Mouse (Mus musculus) neural tube, embryonic 13.5 days (tissue): ENCODE results near the gene Rcl1. TPM values are rescaled to one million over a fixed set of nuclear protein-coding genes. Genes with fewer than 3 reads are reported as not detected.

Source experiments
- ATAC-seq: fragments of 200-750 bp; cut with Nextera tagmentation; 2 replicates; pipeline ENCODE4 v1.8.0; 2017; ENCODE audit warnings: low read depth, mild to moderate bottlenecking, moderate TSS enrichment, moderate library complexity
- H3K27ac ChIP-seq: fragments of 300-500 bp; sonication (generic); replicated peaks from 2 replicates; pipeline ENCODE4 v1.5.1; 2015; ENCODE audit warnings: moderate library complexity, mild to moderate bottlenecking, inconsistent platforms
- H3K27me3 ChIP-seq: fragments of 300-500 bp; sonication (generic); 2 replicates; pipeline ENCODE4 v1.6.1; 2015; ENCODE audit warnings: mild to moderate bottlenecking, inconsistent platforms
- H3K36me3 ChIP-seq: fragments of 300-500 bp; sonication (generic); 2 replicates; pipeline ENCODE4 v1.6.1; 2015; ENCODE audit warnings: mild to moderate bottlenecking, inconsistent platforms
- H3K4me1 ChIP-seq: fragments of 300-500 bp; sonication (generic); replicated peaks from 2 replicates; pipeline ENCODE4 v1.6.1; 2015; ENCODE audit warnings: inconsistent platforms
- H3K4me2 ChIP-seq: fragments of 300-500 bp; sonication (generic); 2 replicates; pipeline ENCODE4 v1.6.1; 2015; ENCODE audit warnings: inconsistent platforms, mild to moderate bottlenecking, moderate library complexity
- H3K4me3 ChIP-seq: fragments of 300-500 bp; sonication (generic); 2 replicates; pipeline ENCODE4 v1.5.1; 2015; ENCODE audit warnings: mild to moderate bottlenecking, inconsistent platforms
- H3K9ac ChIP-seq: fragments of 300-500 bp; sonication (generic); 2 replicates; pipeline ENCODE4 v1.6.1; 2015; ENCODE audit warnings: moderate library complexity, mild to moderate bottlenecking, inconsistent platforms
- H3K9me3 ChIP-seq: fragments of 300-500 bp; sonication (generic); 2 replicates; pipeline ENCODE4 v1.6.1; 2016; ENCODE audit warnings: inconsistent platforms
- WGBS: fragments of 180-500 bp; shearing (Covaris S2); methylation state at CpG from one replicate; pipeline ENCODE4 v1.1.7; 2015; 5-methylcytosine and 5-hydroxymethylcytosine counted together
- polyA plus RNA-seq: library from polyadenylated mRNA; unstranded; fragments of >200 nt; fragmentation: Nextera tagmentation; extraction: Ambion mirVana; gene quantifications from 2 replicates; pipeline ENCODE4 v1.2.1, GENCODE M21; 2015

The Rcl1 gene
- 32.8 and 34.6 TPM in 2 replicates for polyA plus RNA-seq

DNA sequence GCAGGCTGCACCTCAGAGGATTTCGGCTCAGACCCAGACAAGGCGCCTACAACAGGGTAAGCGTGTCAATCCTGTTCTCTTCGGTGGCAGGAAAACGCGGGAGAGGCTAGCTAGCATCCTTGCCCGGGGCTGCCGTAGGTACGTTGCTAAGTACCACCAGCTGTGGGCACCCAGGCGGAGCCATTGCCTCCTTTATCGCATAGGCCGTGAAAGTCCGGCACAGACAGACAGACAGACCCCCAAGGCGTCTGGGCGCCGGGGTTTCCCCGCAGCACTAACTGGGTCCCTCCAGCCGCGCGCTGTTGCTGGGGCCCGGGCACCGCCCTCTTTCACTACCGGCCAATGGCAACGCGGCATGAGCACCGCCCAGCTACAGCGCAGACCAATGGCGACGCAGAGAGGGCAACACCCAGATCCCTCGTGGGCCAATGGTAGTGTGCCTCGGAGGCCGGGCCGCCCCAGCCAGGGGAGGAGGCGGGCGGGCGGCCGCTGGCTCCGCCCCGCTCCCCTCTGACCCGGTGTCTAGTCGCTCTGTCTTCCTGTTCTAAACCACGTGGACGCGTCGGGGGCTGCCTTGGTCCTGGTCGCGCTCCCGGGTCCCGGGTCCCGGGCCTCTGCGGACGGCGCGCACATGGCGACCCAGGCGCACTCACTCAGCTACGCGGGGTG, at the start of gene Rcl1:
Gene Rcl1 (plus strand): TSS at position 502 of the 669 bp plus-strand sequence.
- 0% methylated on average over 58 of the region's 58 CpGs for WGBS

GRCm38 (mm10) chr19:29052786-29053185, 48.4 kb upstream of the Rcl1 start:
- WGBS, result 91% methylated on average over 12 of the region's 12 CpGs
- Histone ChIP-seq H3K27ac (no peak overlapping the region), H3K9me3 (no peaks in the 10 kb centered on the region), H3K27me3 (no peaks in the 10 kb centered on the region), H3K36me3 (no peaks in the 10 kb centered on the region), H3K4me1 (no peaks in the 10 kb centered on the region; the same call in 1 of the 2 replicates), H3K4me2 (no peak overlapping the region), H3K9ac (no peak overlapping the region), H3K4me3 (no peak overlapping the region)
- no peak for ATAC-seq

More for the DNA sequence above, at the start of gene Rcl1:
- peak within 1 kb of the TSS; percentile 91 for H3K4me3 ChIP-seq
- peak within 1 kb of the TSS; percentile 81 for H3K4me2 ChIP-seq
- peak within 1 kb of the TSS; percentile 77 for H3K9ac ChIP-seq
- peaks cover 15% of the 10 kb centered on the region for H3K4me1 ChIP-seq
- H3K27me3 ChIP-seq, result 0 out of 2 replicates have a peak, but pooled peaks cover 5% of the 10 kb centered on the region
- H3K9me3 ChIP-seq, result no peaks in the 10 kb centered on the region
- ATAC-seq, result peak; percentile 100
- H3K36me3 ChIP-seq, result no peaks in the 10 kb centered on the region
- H3K27ac ChIP-seq, result peak within 1 kb of the TSS; percentile 81

- Histone ChIP-seq H3K27me3 (no peaks in the 10 kb centered on the region), H3K36me3 (no peaks in the 10 kb centered on the region), H3K4me2 (no peak overlapping the region), H3K9me3 (no peaks in the 10 kb centered on the region), H3K4me1 (no peaks in the 10 kb centered on the region), H3K27ac (no peak overlapping the region), H3K4me3 (no peak overlapping the region), H3K9ac (no peak overlapping the region)
- WGBS, result 80% methylated on average over 6 of the region's 6 CpGs
- ATAC-seq, result no peak
These were observed 46.6 kb upstream of the Rcl1 start for GRCm38 (mm10) chr19:29054594-29054993.

DNA sequence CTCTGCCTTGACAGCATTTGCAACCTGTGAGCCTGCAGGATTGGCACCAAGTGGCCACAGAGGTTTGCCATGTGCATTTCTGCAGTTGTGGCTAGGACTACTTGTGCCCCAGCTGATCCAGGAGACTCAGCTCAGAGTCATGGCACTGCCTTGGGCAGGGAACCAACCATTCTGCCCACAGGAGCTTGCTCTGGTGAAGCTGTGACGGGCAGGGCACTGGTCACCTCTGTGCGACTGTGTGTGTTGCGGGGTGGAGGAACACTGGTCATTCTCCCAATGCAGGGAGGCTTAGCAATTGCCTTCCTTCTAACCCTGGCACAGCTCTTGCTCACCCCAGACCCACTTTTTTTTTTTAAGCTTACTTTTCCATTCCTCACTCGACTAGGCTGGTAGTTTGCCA, 45.7 kb upstream of the Rcl1 start:
- 93% methylated on average over 4 of the region's 4 CpGs for WGBS

DNA sequence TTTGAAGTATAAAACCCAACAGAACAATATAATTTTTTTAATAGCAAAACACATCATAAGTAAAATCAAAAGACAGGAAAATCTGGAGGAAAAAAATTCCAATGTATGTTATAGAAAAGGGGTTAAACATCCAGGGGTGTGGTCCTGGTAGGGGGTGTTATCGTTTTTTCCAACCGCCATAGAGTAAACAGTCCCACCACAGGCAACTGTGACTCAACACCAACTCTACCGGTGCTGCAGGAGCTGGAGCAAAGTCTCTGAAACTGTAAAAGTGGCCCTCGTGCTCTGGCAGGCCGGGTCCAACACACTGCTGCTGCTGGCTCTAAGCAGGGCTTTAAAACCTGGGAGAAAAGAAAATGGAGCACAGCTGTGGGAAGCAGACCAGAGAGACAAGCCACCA, 42.4 kb upstream of the Rcl1 start:
- Histone ChIP-seq H3K27me3 (no peaks in the 10 kb centered on the region), H3K27ac (no peak overlapping the region), H3K4me1 (no peaks in the 10 kb centered on the region; the same call in 1 of the 2 replicates), H3K4me3 (no peak overlapping the region), H3K4me2 (no peak overlapping the region), H3K9ac (no peak overlapping the region), H3K36me3 (no peaks in the 10 kb centered on the region), H3K9me3 (no peaks in the 10 kb centered on the region)
- WGBS, result 88% methylated on average over 5 of the region's 5 CpGs
- no peak for ATAC-seq

More for the DNA sequence above, 45.7 kb upstream of the Rcl1 start:
- Histone ChIP-seq H3K27ac (no peak overlapping the region), H3K4me1 (no peaks in the 10 kb centered on the region), H3K4me3 (no peak overlapping the region), H3K9ac (no peak overlapping the region), H3K9me3 (no peaks in the 10 kb centered on the region), H3K4me2 (no peak overlapping the region), H3K27me3 (no peaks in the 10 kb centered on the region), H3K36me3 (no peaks in the 10 kb centered on the region)
- no peak for ATAC-seq

DNA sequence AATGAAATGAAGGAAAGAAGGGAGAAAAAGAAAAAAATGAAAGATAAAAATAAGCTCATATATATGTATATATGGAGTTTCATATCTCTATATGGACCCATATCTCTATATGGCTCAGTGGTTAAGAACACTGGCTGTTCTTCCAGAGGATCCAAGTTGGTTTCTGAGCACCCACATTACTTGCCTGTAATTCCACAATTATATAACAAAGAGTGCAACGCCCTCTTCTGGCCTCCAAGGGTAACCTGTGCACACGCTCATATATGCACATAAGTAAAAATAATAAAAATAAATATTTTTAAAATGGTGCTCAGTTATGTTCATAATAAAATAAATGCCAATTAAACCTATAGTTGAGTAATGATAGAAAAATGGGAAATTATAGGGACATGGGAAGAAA, 41.5 kb upstream of the Rcl1 start:
- Histone ChIP-seq H3K4me1 (no peaks in the 10 kb centered on the region; the same call in 1 of the 2 replicates), H3K27ac (no peak overlapping the region), H3K9me3 (no peaks in the 10 kb centered on the region), H3K36me3 (no peaks in the 10 kb centered on the region), H3K27me3 (no peaks in the 10 kb centered on the region), H3K4me3 (no peak overlapping the region), H3K9ac (no peak overlapping the region), H3K4me2 (no peak overlapping the region)
- WGBS, result 85% methylated on average over 2 of the region's 2 CpGs
- no peak for ATAC-seq

DNA sequence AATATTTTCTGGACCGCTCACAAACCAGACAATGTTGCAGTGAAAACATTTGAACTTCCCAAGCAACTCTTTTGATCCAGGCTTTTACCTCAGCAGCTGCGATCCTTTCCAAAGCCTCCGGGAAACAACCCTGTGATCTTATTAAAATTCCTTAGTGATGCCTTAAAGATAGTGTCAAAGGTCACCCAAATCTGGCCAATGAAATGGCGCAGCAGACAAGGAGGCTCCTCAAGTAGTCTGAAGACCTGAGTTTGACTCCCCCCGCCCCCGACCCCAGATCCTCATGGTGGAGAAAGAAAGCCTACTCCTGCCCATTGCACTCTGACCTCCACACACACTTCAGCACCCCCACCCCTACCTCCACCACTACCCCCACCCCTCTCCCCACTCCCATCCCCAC, 40.9 kb upstream of the Rcl1 start:
- Histone ChIP-seq H3K27ac (no peak overlapping the region), H3K4me2 (no peak overlapping the region), H3K36me3 (no peaks in the 10 kb centered on the region), H3K9ac (no peak overlapping the region), H3K27me3 (no peaks in the 10 kb centered on the region), H3K4me3 (no peak overlapping the region), H3K4me1 (no peaks in the 10 kb centered on the region; the same call in 1 of the 2 replicates), H3K9me3 (no peaks in the 10 kb centered on the region)
- no peak for ATAC-seq
- 47% methylated on average over 6 of the region's 6 CpGs for WGBS

GRCm38 (mm10) chr19:29063009-29063408, 38.2 kb upstream of the Rcl1 start:
- no peak for ATAC-seq
- Histone ChIP-seq H3K9me3 (no peaks in the 10 kb centered on the region), H3K27ac (no peak overlapping the region), H3K4me1 (peaks cover 9% of the 10 kb centered on the region; the same call in 1 of the 2 replicates), H3K4me3 (no peak overlapping the region), H3K36me3 (no peaks in the 10 kb centered on the region), H3K9ac (no peak overlapping the region), H3K27me3 (no peaks in the 10 kb centered on the region), H3K4me2 (no peak overlapping the region)
- WGBS, result 82% methylated on average over 5 of the region's 5 CpGs

DNA sequence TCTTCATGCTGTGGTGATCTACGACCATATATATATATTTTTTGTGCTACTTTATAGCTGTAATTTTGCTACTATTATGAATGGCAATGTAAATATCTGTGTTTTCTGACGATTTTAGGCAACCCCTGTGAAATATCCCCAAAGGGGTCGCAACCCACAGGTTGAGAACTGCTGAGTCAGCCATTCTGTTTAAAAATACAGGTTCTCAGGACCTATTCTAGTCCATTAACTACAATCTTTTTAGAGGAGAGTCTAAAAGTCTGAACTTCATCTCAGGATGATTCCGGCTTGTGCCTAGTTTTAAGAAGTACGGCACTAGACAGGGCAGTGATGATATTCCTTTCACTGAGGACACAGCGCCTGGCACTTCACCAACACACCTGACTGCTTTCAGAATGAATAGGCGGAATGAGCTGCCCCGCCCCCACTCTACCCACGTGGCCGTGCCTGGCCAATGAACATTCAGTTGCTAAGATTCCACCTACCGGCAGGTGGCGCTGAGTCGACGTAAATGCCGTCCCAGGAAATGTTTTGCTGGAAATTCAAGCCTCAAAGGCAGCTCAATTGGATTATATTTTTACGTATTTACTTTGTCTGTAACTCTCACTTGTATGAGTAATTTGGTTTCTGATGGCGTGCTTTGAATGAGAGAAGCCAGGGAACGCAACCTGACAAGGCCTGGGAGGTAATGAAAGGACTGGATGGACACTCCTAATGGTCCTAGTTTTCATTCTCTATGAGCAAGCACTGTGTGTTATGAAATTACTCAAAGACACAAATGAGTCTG, 37.4 kb upstream of the Rcl1 start:
- Histone ChIP-seq H3K27ac (no peak overlapping the region), H3K4me1 (peaks cover 9% of the 10 kb centered on the region; the same call in 1 of the 2 replicates), H3K4me3 (0 out of 2 replicates have a peak overlapping the region, but pooled peaks have one; percentile 13), H3K9me3 (no peaks in the 10 kb centered on the region), H3K4me2 (peak overlapping the region; percentile 47), H3K9ac (no peak overlapping the region), H3K27me3 (no peaks in the 10 kb centered on the region), H3K36me3 (no peaks in the 10 kb centered on the region)
- WGBS, result 18% methylated on average over 18 of the region's 18 CpGs
- ATAC-seq, result peak; percentile 82

DNA sequence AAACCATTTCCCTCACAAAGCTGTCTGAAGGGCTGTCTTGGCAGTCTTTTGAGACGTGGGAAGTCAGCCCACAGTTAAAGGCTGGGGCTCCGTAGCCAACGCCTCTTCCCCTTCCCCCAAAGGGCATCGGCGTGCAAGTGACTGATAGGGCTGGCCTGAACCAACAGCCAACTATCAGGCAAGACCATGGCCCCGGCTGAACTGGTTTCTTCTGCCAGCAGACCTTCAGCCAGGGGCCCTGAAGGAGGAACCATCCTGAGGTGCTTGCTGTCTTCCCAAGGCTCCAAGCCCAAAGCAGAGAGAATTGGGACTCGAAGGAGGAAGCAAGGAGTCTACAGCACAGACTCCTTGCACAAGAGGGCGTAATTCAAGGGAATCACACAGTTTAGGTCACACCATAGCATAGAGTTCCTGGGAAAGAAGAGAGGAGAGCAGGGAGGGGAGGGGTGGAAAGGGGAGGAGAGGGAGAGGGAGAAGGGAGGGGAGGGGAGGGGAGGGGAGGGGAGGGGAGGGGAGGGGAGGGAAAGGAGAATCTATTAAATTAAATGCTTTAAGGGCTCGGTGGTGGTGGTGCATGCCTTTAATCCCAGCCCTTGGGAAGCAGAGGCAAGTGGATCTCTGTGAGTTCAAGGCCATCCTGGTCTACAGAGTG, 36.6 kb upstream of the Rcl1 start:
- Histone ChIP-seq H3K9me3 (no peaks in the 10 kb centered on the region), H3K36me3 (no peaks in the 10 kb centered on the region), H3K4me3 (no peak overlapping the region), H3K27ac (no peak overlapping the region), H3K27me3 (no peaks in the 10 kb centered on the region), H3K4me2 (peak overlapping the region; percentile 47), H3K9ac (no peak overlapping the region), H3K4me1 (peaks cover 9% of the 10 kb centered on the region; the same call in 1 of the 2 replicates)
- 54% methylated on average over 9 of the region's 9 CpGs for WGBS
- ATAC-seq, result no peak

DNA sequence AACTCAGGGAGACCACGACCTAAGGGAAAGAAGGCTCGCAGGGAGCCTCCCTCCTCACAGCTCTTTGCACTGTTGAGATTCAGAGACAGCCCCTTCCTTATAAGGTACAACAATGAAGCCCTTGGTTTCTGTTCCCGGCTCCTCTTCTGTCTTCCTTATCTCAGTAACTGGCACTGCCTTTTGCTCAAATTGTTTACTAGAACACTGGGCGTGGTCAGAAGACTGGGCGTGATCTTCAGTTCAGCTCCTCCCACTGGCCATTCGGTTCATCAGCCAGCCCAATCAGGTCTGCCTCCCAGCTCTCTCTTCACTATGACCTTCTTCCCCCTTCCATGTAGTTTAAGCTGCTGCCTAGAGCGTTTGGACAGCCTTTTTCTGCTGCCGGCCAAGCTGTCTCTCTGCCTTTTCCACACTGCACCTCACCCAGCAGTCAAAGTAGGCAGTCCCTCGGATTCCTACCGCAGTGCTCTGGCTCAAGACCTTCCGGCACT, 34.1 kb upstream of the Rcl1 start:
- peaks cover 9% of the 10 kb centered on the region; the same call in 1 of the 2 replicates for H3K4me1 ChIP-seq
- WGBS, result 8% methylated on average over 11 of the region's 11 CpGs
- no peaks in the 10 kb centered on the region for H3K36me3 ChIP-seq
- H3K9ac ChIP-seq, result no peak overlapping the region; the same call in 1 of the 2 replicates
- no peaks in the 10 kb centered on the region for H3K9me3 ChIP-seq
- peak overlapping the region; percentile 35 for H3K4me2 ChIP-seq
- H3K4me3 ChIP-seq, result peak overlapping the region; percentile 13
- no peak overlapping the region for H3K27ac ChIP-seq
- no peaks in the 10 kb centered on the region for H3K27me3 ChIP-seq
- 0 out of 2 replicates have a peak, but pooled peaks have one; percentile 37 for ATAC-seq

GRCm38 (mm10) chr19:29069195-29069594, 32.0 kb upstream of the Rcl1 start:
- no peaks in the 10 kb centered on the region for H3K36me3 ChIP-seq
- no peaks in the 10 kb centered on the region for H3K27me3 ChIP-seq
- H3K4me2 ChIP-seq, result no peak overlapping the region
- H3K4me3 ChIP-seq, result no peak overlapping the region
- peaks cover 9% of the 10 kb centered on the region; the same call in 1 of the 2 replicates for H3K4me1 ChIP-seq
- no peak overlapping the region for H3K9ac ChIP-seq
- WGBS, result 89% methylated on average over 5 of the region's 5 CpGs
- H3K9me3 ChIP-seq, result no peaks in the 10 kb centered on the region
- H3K27ac ChIP-seq, result no peak overlapping the region
- ATAC-seq, result no peak
